Mouse (Mus musculus): ENCODE results near the gene Ctbs. TPM values are rescaled to one million over a fixed set of nuclear protein-coding genes. Genes with fewer than 3 reads are reported as not detected.

The Ctbs gene
- total RNA-seq, 2 experiments from 2014 or later = 8.4 to 11.0 TPM

DNA sequence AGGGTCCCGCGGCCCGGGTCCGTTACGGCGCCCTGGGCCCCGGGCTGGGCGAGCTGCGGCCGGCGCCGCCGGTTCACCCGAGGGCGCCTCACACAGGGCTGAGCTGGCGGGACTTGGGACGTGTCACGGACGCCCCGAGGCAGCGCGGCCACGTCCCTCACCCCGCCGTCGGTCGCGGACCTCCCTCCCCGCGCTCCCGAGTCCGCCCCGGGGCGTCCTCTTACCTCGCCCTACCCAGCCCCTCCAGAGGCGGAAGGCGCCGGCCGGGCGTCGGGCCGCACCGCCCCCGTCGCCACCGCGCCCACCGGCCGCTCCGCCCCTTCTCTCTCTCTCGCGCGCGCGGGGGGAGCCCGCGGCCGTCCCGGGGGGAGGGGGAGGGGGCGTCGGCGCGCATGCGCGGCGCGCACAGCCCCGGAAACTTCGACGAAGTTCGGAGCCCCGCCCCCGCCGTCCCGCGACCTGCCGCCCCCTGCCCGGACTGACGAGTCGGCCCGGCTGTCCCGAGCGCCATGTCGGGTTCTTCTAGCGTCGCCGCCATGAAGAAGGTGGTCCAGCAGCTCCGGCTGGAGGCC, 49.9 kb downstream of the Ctbs start, which contains the start of the genes Spata1 and Gng5:
TSS of gene Spata1 (minus strand) at position 323 of the 572 bp plus-strand sequence.
TSS of gene Gng5 (plus strand) at position 377 of the 572 bp plus-strand sequence.
- peak; percentile 95 for DNase-seq

DNA sequence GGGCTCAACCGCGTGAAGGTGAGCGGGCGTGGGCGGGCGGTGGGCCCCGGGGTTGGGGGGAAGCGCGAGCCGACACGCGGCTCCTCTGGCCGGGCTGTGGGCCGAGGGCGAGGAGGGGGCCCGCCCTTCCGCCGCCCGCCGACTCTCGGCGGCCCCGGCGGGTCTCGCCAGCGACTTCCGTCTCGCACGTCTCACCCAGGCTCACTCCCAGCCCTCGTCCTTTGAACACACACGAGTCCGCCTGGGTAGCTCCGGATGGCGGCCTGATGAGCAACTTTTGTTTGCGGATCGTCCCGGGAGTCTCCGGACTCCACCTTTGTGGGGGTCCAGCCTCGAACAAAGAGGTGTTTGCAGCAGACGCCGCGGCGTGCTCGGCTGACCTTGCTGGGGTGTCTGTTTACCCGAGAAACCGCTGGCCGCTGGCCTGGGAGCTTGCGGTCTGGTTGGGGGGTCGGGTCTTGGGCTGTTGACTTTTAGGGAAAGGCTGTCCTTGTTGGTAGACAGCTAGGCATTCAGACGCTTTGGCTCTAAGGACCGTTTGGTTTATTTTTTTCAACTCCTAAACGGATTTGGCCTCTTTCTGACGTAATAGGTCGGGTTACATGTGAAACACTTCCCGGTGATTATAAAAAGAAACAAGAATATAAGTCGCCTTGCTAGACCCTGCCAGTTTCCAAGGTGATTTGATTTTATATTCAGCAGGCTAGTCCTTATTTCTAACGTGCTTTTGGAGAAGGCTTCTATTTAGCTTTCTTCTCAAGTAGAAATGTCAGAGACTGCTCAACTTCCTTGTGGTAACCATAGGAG, 50.6 kb downstream of the Ctbs start:
- peak; percentile 72 for DNase-seq

- no peak for DNase-seq
Measured at GRCm38 (mm10) chr3:146500810-146501201, 51.2 kb downstream of the Ctbs start.

DNA sequence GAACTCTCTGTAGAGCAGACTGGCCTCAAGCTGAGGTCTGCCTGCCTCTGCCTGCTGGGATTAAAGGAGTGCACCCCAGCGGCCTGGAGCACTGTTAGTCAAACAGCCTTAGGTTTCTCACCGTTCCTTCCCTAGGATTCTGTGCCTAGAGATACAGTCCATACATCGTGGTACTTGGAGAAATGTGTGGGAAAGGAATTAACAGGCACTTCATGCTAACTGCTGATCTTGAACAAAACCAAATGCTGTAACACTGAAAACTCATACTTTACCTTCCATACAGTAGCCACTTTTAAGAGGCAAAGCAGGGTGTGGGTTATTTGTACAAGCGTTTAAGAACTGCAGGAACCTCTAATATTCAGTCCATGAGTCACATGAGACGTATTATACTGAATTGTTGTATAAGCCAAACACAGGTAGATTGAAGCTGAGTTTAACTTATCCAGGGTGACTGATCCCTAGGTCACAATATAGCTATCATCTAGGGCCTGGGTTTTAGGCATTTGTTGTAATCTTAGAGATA, 52.1 kb downstream of the Ctbs start:
- DNase-seq = no peak

DNA sequence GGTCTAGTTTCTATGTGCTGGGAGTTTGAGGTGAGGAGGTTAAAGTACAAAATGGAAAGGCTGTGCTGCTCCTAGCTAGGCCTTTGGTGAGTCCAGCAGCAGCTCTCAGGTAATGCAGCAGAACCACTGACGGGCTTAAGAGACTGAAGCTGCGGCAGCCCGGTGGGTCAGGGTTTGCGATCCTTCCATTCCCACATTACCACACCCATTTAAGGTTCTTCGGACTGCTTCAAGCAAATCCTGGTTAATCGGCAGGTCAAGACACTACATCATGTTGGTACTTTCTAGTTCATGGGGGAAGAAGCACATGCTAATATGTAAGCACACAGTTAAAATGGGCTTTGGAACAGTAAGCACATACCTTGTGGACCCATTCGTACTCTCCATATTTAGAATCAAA, 57.1 kb downstream of the Ctbs start:
- no peak for DNase-seq

Other genes starting within 250 kb of the Ctbs start
- under 1 TPM; 0.15 to 0.69 TPM for gene Lpar3, start 228.8 kb upstream of the Ctbs start, total RNA-seq (2021)
- 10 to 100 TPM; 12.5 to 17.3 TPM for gene Ssx2ip, start 45.2 kb upstream of the Ctbs start, total RNA-seq (2021)
- gene Spata1, start 50.0 kb downstream of the Ctbs start, total RNA-seq (2021) = 1 to 10 TPM; 2.2 to 4.5 TPM
- 100 to 1,000 TPM; 276 to 286 TPM for gene Gng5, start 50.0 kb downstream of the Ctbs start, total RNA-seq (2021)
- 10 to 100 TPM; 26.1 to 28.9 TPM for gene Rpf1, start 71.6 kb downstream of the Ctbs start, total RNA-seq (2021)
- gene Uox, start 120.6 kb downstream of the Ctbs start, total RNA-seq (2021) = 100 to 1,000 TPM in 1 of 2 experiments, 10 to 100 TPM in 1; 44.1 to 112 TPM
- gene Dnase2b, start 165.8 kb downstream of the Ctbs start, total RNA-seq (2021) = 1 to 10 TPM in 1 of 2 experiments, under 1 TPM in 1; 0.61 to 1.7 TPM
- gene 4930503B20Rik, start 201.5 kb downstream of the Ctbs start, total RNA-seq (2021) = not detected
- under 1 TPM; 0.24 to 0.69 TPM for gene Samd13, start 235.8 kb downstream of the Ctbs start, total RNA-seq (2021)

Measured in adrenal gland, postnatal 10 days (tissue).